Mouse (Mus musculus) embryonic facial prominence, embryonic 13.5 days (tissue): ENCODE measurements around the gene Obox8. TPM values are rescaled to one million over a fixed set of nuclear protein-coding genes. Genes with fewer than 3 reads are reported as not detected.

Source experiments
- ATAC-seq: fragments of 200-750 bp; cut with Nextera tagmentation; 2 replicates; pipeline ENCODE4 v1.8.0; 2017; ENCODE audit warnings: low read depth; ENCODE audit not compliant: insufficient number of reproducible peaks, insufficient read depth, low FRiP score, low TSS enrichment
- H3K27ac ChIP-seq: fragments of 300-500 bp; sonication (generic); 2 replicates; pipeline ENCODE4 v1.5.1; 2015; ENCODE audit warnings: moderate library complexity, mild to moderate bottlenecking, inconsistent platforms
- H3K27me3 ChIP-seq: fragments of 300-500 bp; sonication (generic); 2 replicates; pipeline ENCODE4 v1.6.1; 2015; ENCODE audit warnings: mild to moderate bottlenecking, inconsistent platforms
- H3K36me3 ChIP-seq: fragments of 300-500 bp; sonication (generic); 2 replicates; pipeline ENCODE4 v1.6.1; 2015; ENCODE audit warnings: mild to moderate bottlenecking, inconsistent platforms
- H3K4me1 ChIP-seq: fragments of 300-500 bp; sonication (generic); 2 replicates; pipeline ENCODE4 v1.6.1; 2015; ENCODE audit warnings: inconsistent platforms
- H3K4me2 ChIP-seq: fragments of 300-500 bp; sonication (generic); 2 replicates; pipeline ENCODE4 v1.6.1; 2015; ENCODE audit warnings: moderate library complexity, mild to moderate bottlenecking, inconsistent platforms
- H3K4me3 ChIP-seq: fragments of 300-500 bp; sonication (generic); 2 replicates; pipeline ENCODE4 v1.5.1; 2015; ENCODE audit warnings: mild to moderate bottlenecking, inconsistent platforms
- H3K9ac ChIP-seq: fragments of 300-500 bp; sonication (generic); 2 replicates; pipeline ENCODE4 v1.6.1; 2015; ENCODE audit warnings: mild to moderate bottlenecking, inconsistent platforms
- H3K9me3 ChIP-seq: fragments of 300-500 bp; sonication (generic); 2 replicates; pipeline ENCODE4 v1.6.1; 2016; ENCODE audit warnings: inconsistent platforms
- WGBS: fragments of 180-500 bp; shearing (Covaris S2); methylation state at CpG from one replicate; pipeline ENCODE4 v1.1.7; 2015; ENCODE audit warnings: mixed read lengths; 5-methylcytosine and 5-hydroxymethylcytosine counted together
- polyA plus RNA-seq: library from polyadenylated mRNA; unstranded; fragments of >200 nt; fragmentation: Nextera tagmentation; extraction: Ambion mirVana; gene quantifications from 2 replicates; pipeline ENCODE4 v1.2.1, GENCODE M21; 2015

Gene Obox8
- not detected in 2 replicates for polyA plus RNA-seq

DNA sequence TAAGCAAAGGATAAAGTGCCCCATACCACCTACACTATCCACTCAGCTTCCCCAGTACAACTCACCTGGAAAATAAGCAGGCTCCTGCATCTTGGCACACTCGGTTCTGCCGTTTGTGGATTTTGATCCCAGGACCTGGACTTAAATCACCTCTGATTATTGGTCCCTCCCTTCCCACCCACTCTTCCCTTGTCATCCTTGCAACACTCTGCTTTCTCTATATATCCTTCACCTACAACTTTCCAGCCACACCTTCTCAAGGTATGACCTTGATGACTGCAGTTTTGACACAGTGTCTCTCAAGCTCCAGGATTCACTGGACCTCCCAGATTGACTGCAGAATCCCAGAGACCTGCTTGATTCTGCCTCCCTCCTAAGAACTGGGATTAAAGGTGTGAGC lies at the start of gene Obox8:
TSS of gene Obox8 (minus strand) at position 101 of the 400 bp plus-strand sequence.
- Histone ChIP-seq H3K9ac (no peak within 1 kb of the TSS), H3K4me3 (no peak within 1 kb of the TSS), H3K27ac (no peak within 1 kb of the TSS), H3K9me3 (peaks cover 40% of the 10 kb centered on the region), H3K4me2 (no peak within 1 kb of the TSS), H3K27me3 (no peaks in the 10 kb centered on the region), H3K4me1 (no peaks in the 10 kb centered on the region), H3K36me3 (no peaks in the 10 kb centered on the region)
- 93% methylated on average over 2 of the region's 2 CpGs for WGBS
- no peak for ATAC-seq

DNA sequence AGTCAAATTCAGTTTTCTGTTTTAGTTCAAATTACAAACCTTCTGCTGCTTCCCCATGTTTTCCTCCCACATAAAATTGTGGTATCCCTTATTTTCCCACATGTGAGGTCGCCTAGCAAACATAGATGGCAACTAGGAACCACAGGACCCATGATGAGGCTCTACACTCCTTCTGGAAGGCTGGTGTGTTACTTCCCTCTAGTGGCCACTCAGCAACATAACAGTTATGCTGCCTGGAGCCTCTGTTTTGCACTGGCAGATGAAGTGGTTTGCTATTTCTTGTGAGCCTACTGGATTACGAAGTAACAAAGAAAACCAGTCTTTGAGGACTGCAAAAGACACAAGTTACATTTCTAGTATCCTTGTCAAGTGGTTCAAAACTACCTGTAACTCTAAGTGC lies 16.1 kb downstream of the Obox8 start:
- 23% methylated on average over 2 of the region's 2 CpGs for WGBS

DNA sequence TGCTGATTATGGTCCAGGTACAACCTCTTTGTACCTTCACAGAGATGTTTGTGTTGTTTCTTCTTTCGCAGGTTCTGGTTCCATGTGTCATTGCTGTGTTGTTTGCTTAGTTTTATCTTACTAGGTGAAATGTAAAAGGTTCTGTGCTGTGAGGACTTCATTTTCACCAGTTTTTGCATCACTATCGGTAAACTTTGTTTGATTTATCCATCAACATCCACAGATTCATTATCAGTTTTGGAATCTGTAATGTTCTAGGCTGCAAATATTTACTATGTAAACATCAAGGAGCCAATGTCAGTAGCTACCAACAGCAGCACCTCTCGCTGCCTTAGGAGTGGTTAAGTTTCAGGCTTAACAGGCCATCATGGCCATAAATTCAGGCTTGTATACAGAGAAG lies 24.7 kb downstream of the Obox8 start:
- WGBS = 79% methylated on average over 3 of the region's 3 CpGs
- Histone ChIP-seq H3K4me1 (no peaks in the 10 kb centered on the region), H3K9ac (no peak overlapping the region), H3K36me3 (no peaks in the 10 kb centered on the region), H3K4me2 (no peak overlapping the region), H3K9me3 (peaks cover 23% of the 10 kb centered on the region), H3K27me3 (no peaks in the 10 kb centered on the region), H3K27ac (no peak overlapping the region), H3K4me3 (no peak overlapping the region)
- no peak for ATAC-seq

More for the DNA sequence above, 16.1 kb downstream of the Obox8 start:
- Histone ChIP-seq H3K4me2 (no peak overlapping the region), H3K36me3 (no peaks in the 10 kb centered on the region), H3K9ac (no peak overlapping the region), H3K27ac (no peak overlapping the region), H3K9me3 (peaks cover 2% of the 10 kb centered on the region; the same call in 1 of the 2 replicates), H3K27me3 (no peaks in the 10 kb centered on the region), H3K4me1 (no peaks in the 10 kb centered on the region), H3K4me3 (no peak overlapping the region)
- no peak for ATAC-seq

DNA sequence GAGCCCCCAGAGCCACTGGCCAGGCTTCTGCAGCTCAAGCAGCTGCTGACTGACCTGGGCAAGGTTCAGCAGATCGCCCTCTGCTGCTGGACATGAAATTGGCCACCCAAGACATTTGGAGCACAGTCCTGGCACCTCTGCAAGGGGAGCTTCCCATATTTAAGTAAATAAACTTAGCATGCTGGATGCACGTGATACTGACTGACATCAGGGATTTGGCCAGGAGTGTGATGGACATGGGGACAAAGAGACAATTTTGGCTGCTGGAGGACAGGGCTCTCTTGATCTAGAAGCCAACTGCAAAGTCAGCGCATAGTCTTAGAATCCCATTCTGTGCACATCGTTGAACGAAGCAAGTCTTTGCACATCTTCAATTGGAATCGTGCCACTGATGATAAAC lies 25.8 kb downstream of the Obox8 start:
- H3K9ac ChIP-seq = no peak overlapping the region
- no peaks in the 10 kb centered on the region for H3K36me3 ChIP-seq
- peaks cover 24% of the 10 kb centered on the region for H3K9me3 ChIP-seq
- 83% methylated on average over 6 of the region's 6 CpGs for WGBS
- no peak overlapping the region for H3K4me2 ChIP-seq
- H3K27ac ChIP-seq = no peak overlapping the region
- no peaks in the 10 kb centered on the region for H3K27me3 ChIP-seq
- no peak for ATAC-seq
- no peaks in the 10 kb centered on the region for H3K4me1 ChIP-seq
- no peak overlapping the region for H3K4me3 ChIP-seq

Other genes with a start within 250 kb of the Obox8 start
- not detected in 2 replicates for gene Sult2a3, start 210.5 kb downstream of the Obox8 start, polyA plus RNA-seq
- not detected in 2 replicates for gene Sult2a6, start 78.7 kb downstream of the Obox8 start, polyA plus RNA-seq
- gene Sult2a8, start 113.2 kb upstream of the Obox8 start, polyA plus RNA-seq = not detected in 2 replicates
- gene Sult2a7, start 160.7 kb upstream of the Obox8 start, polyA plus RNA-seq = not detected in 2 replicates
- 0.25 and 0.41 TPM in 2 replicates for gene Vmn1r90, start 229.9 kb upstream of the Obox8 start, polyA plus RNA-seq